Comparison of ENCODE assay signal across 8 mouse cellular contexts in the genomic region with DNA sequence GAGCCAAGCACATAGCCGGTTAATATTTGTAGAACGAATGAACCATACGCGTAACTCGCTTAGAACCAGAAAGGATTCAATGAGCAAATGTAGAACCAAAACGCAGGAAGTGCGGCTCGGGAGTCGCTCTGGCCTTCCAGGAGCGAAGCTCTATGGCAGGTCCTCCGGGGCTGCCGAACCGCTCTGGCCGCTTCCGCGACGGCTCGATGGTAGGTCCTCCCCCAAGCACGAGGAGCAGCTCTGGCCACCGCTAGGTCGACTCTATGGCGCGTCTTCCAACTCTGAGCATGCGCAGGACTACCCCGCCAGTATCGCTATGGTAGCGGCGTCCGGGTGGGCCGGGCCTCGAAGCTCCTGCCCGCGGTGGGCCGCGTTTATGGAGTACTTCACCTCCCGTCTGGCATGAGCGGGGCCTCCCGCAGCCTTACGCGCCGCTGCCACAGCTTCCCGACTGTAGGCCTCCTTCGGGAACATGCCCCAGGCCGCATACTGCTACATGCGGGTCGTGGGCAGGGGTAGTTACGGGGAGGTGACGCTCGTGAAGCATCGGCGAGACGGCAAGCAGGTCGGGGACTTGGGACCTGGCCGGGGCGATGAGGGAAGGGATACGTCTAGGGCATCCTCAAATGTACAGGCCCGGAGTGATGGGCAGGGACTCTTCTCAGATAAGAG. TPM values are rescaled to one million over a fixed set of nuclear protein-coding genes. Genes with fewer than 3 reads are reported as not detected.
A peak's percentile ranks its signal among the peaks of the same experiment; 100 is the strongest.
DNase-seq lines count a peak whose midpoint lies in the region; ATAC-seq lines count a peak whose summit lies in the region.

A gene (plus strand): TSS at position 224 of the 672 bp plus-strand sequence.

- peak within 1 kb of the TSS; percentile 74 for H3K4me3 ChIP-seq in forebrain, embryonic 14.5 days (ENCODE audit: low read depth, low read length)
- peak within 1 kb of the TSS; percentile 54 for H3K4me3 ChIP-seq in neural tube, embryonic 15.5 days (replicated peaks)

- H3K36me3 ChIP-seq in forebrain, embryonic 14.5 days (ENCODE audit: control insufficient read depth, insufficient read depth, low read length) = peaks cover 4% of the 10 kb centered on the region; the same call in 1 of the 2 replicates
- H3K36me3 ChIP-seq in neural tube, embryonic 15.5 days = no peaks in the 10 kb centered on the region

- peak within 1 kb of the TSS; percentile 74 for H3K4me2 ChIP-seq in forebrain, embryonic 14.5 days (ENCODE audit: low read length)
- H3K4me2 ChIP-seq in neural tube, embryonic 15.5 days = peak within 1 kb of the TSS; percentile 74

- peak within 1 kb of the TSS; percentile 83 for H3K9ac ChIP-seq in forebrain, embryonic 14.5 days (ENCODE audit: low read length)
- peak within 1 kb of the TSS; percentile 68 for H3K9ac ChIP-seq in neural tube, embryonic 15.5 days (replicated peaks)

- peak; percentile 98 for DNase-seq in ES-CJ7 (ENCODE audit: low read depth, low spot score)
- peak; percentile 96 for DNase-seq in cerebellum, adult 11 months
- DNase-seq in forebrain, embryonic 14.5 days (ENCODE audit: low spot score) = peak; percentile 99
- DNase-seq in heart, postnatal 14 days = peak; percentile 96 to 97
- peak; percentile 96 for DNase-seq in layer of hippocampus, adult 11-12 months (ENCODE audit: low spot score)
- DNase-seq in lung, adult 18-20 months = peak; percentile 97 to 98
- peak; percentile 98 for DNase-seq in testis, postnatal 14 days (ENCODE audit: low spot score)

- WGBS in forebrain, embryonic 14.5 days = 0% methylated on average over 57 of the region's 57 CpGs
- WGBS in neural tube, embryonic 15.5 days = under 1% methylated on average over 57 of the region's 57 CpGs

- ATAC-seq in forebrain, embryonic 14.5 days = peak; percentile 100
- ATAC-seq in neural tube, embryonic 15.5 days (ENCODE audit: low FRiP score) = peak; percentile 99

- no peaks in the 10 kb centered on the region for H3K9me3 ChIP-seq in forebrain, embryonic 14.5 days (replicated peaks; ENCODE audit: control insufficient read depth, low read length)
- no peaks in the 10 kb centered on the region for H3K9me3 ChIP-seq in neural tube, embryonic 15.5 days (replicated peaks)

- H3K4me1 ChIP-seq in forebrain, embryonic 14.5 days (ENCODE audit: control insufficient read depth, insufficient read depth, low read length) = peaks cover 7% of the 10 kb centered on the region
- peaks cover 14% of the 10 kb centered on the region for H3K4me1 ChIP-seq in neural tube, embryonic 15.5 days

- H3K27ac ChIP-seq in forebrain, embryonic 14.5 days (ENCODE audit: low read depth, low read length) = peak within 1 kb of the TSS; percentile 55; the same call in 1 of the 2 replicates
- peak within 1 kb of the TSS; percentile 77 for H3K27ac ChIP-seq in neural tube, embryonic 15.5 days (replicated peaks)

- intact Hi-C loops in heart, postnatal 14 days (cut with DNase I) = loop anchor here (2.0 kb wide), 1 partner anchor 50 kb away; a partner anchor contains a TSS

- no peaks in the 10 kb centered on the region for H3K27me3 ChIP-seq in forebrain, embryonic 14.5 days (replicated peaks; ENCODE audit: control insufficient read depth, insufficient read depth, low read length)
- H3K27me3 ChIP-seq in neural tube, embryonic 15.5 days (replicated peaks) = 0 out of 2 replicates have a peak, but pooled peaks cover 3% of the 10 kb centered on the region

RNA-seq across cellular contexts. Expression of the gene that starts here (rescaled TPM):
- 11.2 and 15.0 TPM in 2 replicates for polyA plus RNA-seq in forebrain, embryonic 14.5 days (2014; fragmentation: Nextera tagmentation; extraction: Ambion mirVana)
- 1 to 10 TPM; 5.0 to 5.3 TPM for total RNA-seq in heart, postnatal 14 days (2021)
- polyA plus RNA-seq in neural tube, embryonic 15.5 days (2015; fragmentation: Nextera tagmentation; extraction: Ambion mirVana) = 15.8 and 16.6 TPM in 2 replicates

Comparison
In these comparisons a context has a peak if more than half of its experiments do, and no peak if none do; other contexts are left out.
1. Peak in every context shown above with its lines: DNase-seq, ATAC-seq, H3K4me3 ChIP-seq and H3K27ac ChIP-seq.